Mouse (Mus musculus): ENCODE data around the gene Crhr2.

DNA sequence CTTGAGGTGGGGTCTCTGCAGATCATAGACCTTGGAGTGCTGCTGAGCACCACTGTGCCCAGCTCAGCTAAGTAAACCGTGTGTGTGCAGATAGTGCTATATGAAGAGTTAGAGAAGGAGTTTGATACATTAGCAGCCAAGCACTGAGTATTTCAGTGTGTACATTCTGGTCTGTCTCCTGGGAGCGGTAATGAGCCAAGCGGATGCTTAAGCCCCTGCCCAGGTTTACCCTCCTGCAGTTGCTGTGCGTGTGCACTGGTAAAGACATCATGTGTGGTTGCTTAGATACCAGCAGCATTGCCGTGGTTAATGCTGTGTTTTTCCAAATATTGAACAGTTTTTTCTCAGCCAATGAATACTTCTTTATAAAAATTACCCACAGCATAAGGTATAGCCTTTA is 88.3 kb downstream of the Crhr2 start:
- TF ChIP-seq GATA1 (IDR thresholded peaks at IDR 0.05; ENCODE audit: low read length) (no peak), TAL1 (IDR thresholded peaks at IDR 0.05; ENCODE audit: low read length) (no peak)
